Mouse (Mus musculus): ENCODE results near the gene Prl7a1. TPM values are rescaled to one million over a fixed set of nuclear protein-coding genes. Genes with fewer than 3 reads are reported as not detected.

Prl7a1 gene
- not detected in 2 replicates for total RNA-seq (2012; rRNA removed)
- not detected for polyA plus RNA-seq (2012; ENCODE audit: insufficient read depth in 1 of 2, insufficient read length in 2 of 2, low read depth in 1 of 2, low replicate concordance in 2 of 2, missing spikeins in 1 of 2)

- no peak for DNase-seq (ENCODE audit: low read depth, low spot score)
- H3K9me3 ChIP-seq (replicated peaks; ENCODE audit: insufficient read depth, low read length) = no peaks in the 10 kb centered on the region
- TF ChIP-seq NELFE (IDR thresholded peaks at IDR 0.05; ENCODE audit: low read depth, low read length) = no peak
- no peak for TF ChIP-seq ZC3H11A (IDR thresholded peaks at IDR 0.05; ENCODE audit: low read depth, low read length)
- TF ChIP-seq CHD1 (IDR thresholded peaks at IDR 0.05; ENCODE audit: low read depth, low read length) = no peak
- TF ChIP-seq NRF1 (IDR thresholded peaks at IDR 0.05; ENCODE audit: insufficient read depth, low read depth, low read length, poor library complexity, severe bottlenecking) = no peak
- TF ChIP-seq RCOR1 (IDR thresholded peaks at IDR 0.05; ENCODE audit: low read depth, low read length) = no peak
- no peak for TF ChIP-seq E2F4 (IDR thresholded peaks at IDR 0.05; ENCODE audit: borderline replicate concordance, low read depth, low read length)
- no peak for TF ChIP-seq CTCF (IDR thresholded peaks at IDR 0.05 in 2 of 3, conservative IDR thresholded peaks at IDR 0.05 in 1 of 3; ENCODE audit: control insufficient read depth in 1 of 3, insufficient read depth in 1 of 3, low read depth in 2 of 3, low read length in 3 of 3, poor library complexity in 1 of 3, severe bottlenecking in 1 of 3)
- no peak for TF ChIP-seq POLR2AphosphoS2 (IDR thresholded peaks at IDR 0.05; ENCODE audit: low read length)
- no peak for TF ChIP-seq MYC (IDR thresholded peaks at IDR 0.05; ENCODE audit: low read depth, low read length)
- TF ChIP-seq HCFC1 (IDR thresholded peaks at IDR 0.05; ENCODE audit: low read depth, low read length) = no peak
- TF ChIP-seq TBP (IDR thresholded peaks at IDR 0.05; ENCODE audit: low read depth, low read length) = no peak
- TF ChIP-seq ZMIZ1 (IDR thresholded peaks at IDR 0.05; ENCODE audit: low read depth, low read length) = no peak
- no peak for TF ChIP-seq BHLHE40 (IDR thresholded peaks at IDR 0.05; ENCODE audit: borderline replicate concordance, low read depth, low read length)
- TF ChIP-seq GABPA (IDR thresholded peaks at IDR 0.05; ENCODE audit: low read depth, low read length) = no peak
- TF ChIP-seq GATA1 (IDR thresholded peaks at IDR 0.05; ENCODE audit: low read depth, low read length) = no peak
- no peak for TF ChIP-seq KAT2A (conservative IDR thresholded peaks at IDR 0.05; ENCODE audit: low read depth, low read length)
- no peak for TF ChIP-seq ETS1 (IDR thresholded peaks at IDR 0.05; ENCODE audit: low read depth, low read length)
- TF ChIP-seq ZNF384 (IDR thresholded peaks at IDR 0.05; ENCODE audit: low read depth, low read length) = no peak
- no peak for TF ChIP-seq SIN3A (IDR thresholded peaks at IDR 0.05; ENCODE audit: low read length)
- no peak for TF ChIP-seq USF2 (IDR thresholded peaks at IDR 0.05; ENCODE audit: borderline replicate concordance in 1 of 2, insufficient read depth in 1 of 2, low read depth in 1 of 2, low read length in 2 of 2)
Observed at GRCm38 (mm10) chr13:27642393-27642792, at the start of gene Prl7a1. Gene Prl7a1, minus strand, starts transcription at chr13:27642493.

GRCm38 (mm10) chr13:27667936-27668335 is 25.6 kb upstream of the Prl7a1 start, which contains the start of gene Prl7a2:
Gene Prl7a2, minus strand, starts transcription at chr13:27668036.
- H3K4me1 ChIP-seq (ENCODE audit: control insufficient read depth in 1 of 2, insufficient read depth in 2 of 2, low read length in 2 of 2) = no peaks in the 10 kb centered on the region
- no peaks in the 10 kb centered on the region for H3K9me3 ChIP-seq (replicated peaks; ENCODE audit: insufficient read depth, low read length)
- TF ChIP-seq TCF12 (IDR thresholded peaks at IDR 0.05; ENCODE audit: low read depth, low read length) (no peak), MAFK (IDR thresholded peaks at IDR 0.05; ENCODE audit: borderline replicate concordance, low read depth, low read length) (no peak), MAZ (IDR thresholded peaks at IDR 0.05; ENCODE audit: low read depth, low read length) (no peak), UBTF (IDR thresholded peaks at IDR 0.05; ENCODE audit: borderline replicate concordance, insufficient read depth, low read depth, low read length) (no peak), EP300 (IDR thresholded peaks at IDR 0.05; ENCODE audit: low read depth in 1 of 2, low read length in 2 of 2) (no peak), POLR2AphosphoS2 (IDR thresholded peaks at IDR 0.05; ENCODE audit: low read length) (no peak), RCOR1 (IDR thresholded peaks at IDR 0.05; ENCODE audit: low read depth, low read length) (no peak), NELFE (IDR thresholded peaks at IDR 0.05; ENCODE audit: low read depth, low read length) (no peak), USF2 (IDR thresholded peaks at IDR 0.05; ENCODE audit: borderline replicate concordance in 1 of 2, insufficient read depth in 1 of 2, low read depth in 1 of 2, low read length in 2 of 2) (no peak), POLR2AphosphoS5 (IDR thresholded peaks at IDR 0.05; ENCODE audit: borderline replicate concordance, low read depth, low read length) (no peak), BHLHE40 (IDR thresholded peaks at IDR 0.05; ENCODE audit: borderline replicate concordance, low read depth, low read length) (no peak)
- no peaks in the 10 kb centered on the region for H3K27me3 ChIP-seq (ENCODE audit: control insufficient read depth in 1 of 2, insufficient read depth in 2 of 2, low read length in 2 of 2)
- no peaks in the 10 kb centered on the region for H3K79me2 ChIP-seq (ENCODE audit: control insufficient read depth, insufficient read depth, low read length, poor library complexity)
- H3K27ac ChIP-seq (ENCODE audit: control insufficient read depth, low read depth, low read length) = no peak within 1 kb of the TSS
- H3K4me3 ChIP-seq (ENCODE audit: control insufficient read depth in 1 of 2, insufficient read depth in 1 of 2, low read depth in 2 of 2, low read length in 2 of 2) = no peak within 1 kb of the TSS
- H3K9ac ChIP-seq (ENCODE audit: control insufficient read depth, low read depth, low read length, poor library complexity, severe bottlenecking) = no peak within 1 kb of the TSS
- no peak for DNase-seq (ENCODE audit: low read depth, low spot score)
- H3K36me3 ChIP-seq (ENCODE audit: control insufficient read depth in 1 of 2, insufficient read depth in 2 of 2, low read length in 2 of 2) = no peaks in the 10 kb centered on the region

More at GRCm38 (mm10) chr13:27642393-27642792, at the start of gene Prl7a1:
- Histone ChIP-seq H3K9ac (ENCODE audit: control insufficient read depth, low read depth, low read length, poor library complexity, severe bottlenecking) (no peak within 1 kb of the TSS), H3K4me3 (ENCODE audit: control insufficient read depth in 1 of 2, insufficient read depth in 1 of 2, low read depth in 2 of 2, low read length in 2 of 2) (no peak within 1 kb of the TSS), H3K4me1 (ENCODE audit: control insufficient read depth in 1 of 2, insufficient read depth in 2 of 2, low read length in 2 of 2) (no peaks in the 10 kb centered on the region), H3K27me3 (ENCODE audit: control insufficient read depth in 1 of 2, insufficient read depth in 2 of 2, low read length in 2 of 2) (no peaks in the 10 kb centered on the region), H3K36me3 (ENCODE audit: control insufficient read depth in 1 of 2, insufficient read depth in 2 of 2, low read length in 2 of 2) (no peaks in the 10 kb centered on the region), H3K79me2 (ENCODE audit: control insufficient read depth, insufficient read depth, low read length, poor library complexity) (no peaks in the 10 kb centered on the region), H3K27ac (ENCODE audit: control insufficient read depth, low read depth, low read length) (no peak within 1 kb of the TSS)

Measured in MEL (cell line).